In genomic region chr17:26628936-26629335, GRCm38 (mm10) we compare ENCODE assay signal across 25 mouse cellular contexts.
"Had no signal": no experiment of that assay in that cellular context is flagged by ENCODE, and none has a peak within 500 bp of the region (broad histone marks: within the 10 kb centered on the region; RNA-seq: fewer than 3 reads in every experiment).

No protein-coding gene starts in this region.

- H3K27me3 ChIP-seq: kidney, embryonic 15.5 days; limb, embryonic 13.5 days; liver, embryonic 12.5 days; liver, embryonic 15.5 days; lung, embryonic 15.5 days; megakaryocyte, embryonic 14.5 days; midbrain, embryonic 13.5 days; neural tube, embryonic 13.5 days; stomach, embryonic 15.5 days had no signal

- H3K4me3 ChIP-seq: kidney, embryonic 15.5 days; limb, embryonic 10.5 days; limb, embryonic 13.5 days; liver, embryonic 12.5 days; liver, embryonic 15.5 days; lung, embryonic 15.5 days; megakaryocyte, embryonic 14.5 days; midbrain, embryonic 10.5 days; midbrain, embryonic 13.5 days; myocyte; neural tube, embryonic 13.5 days; stomach, embryonic 15.5 days had no signal

- DNase-seq: kidney, adult 8-10 months; kidney, postnatal 10 days; kidney, postnatal 36 days; layer of hippocampus, postnatal 36 days; liver; lung, adult 18-20 months; lung, postnatal 10 days; lung, postnatal 36 days; right cerebral cortex, adult 18-20 months; right cerebral cortex, postnatal 14 days; right cerebral cortex, postnatal 4 days; thymus, postnatal 36 days had no signal

- H3K27ac ChIP-seq: kidney, embryonic 15.5 days; limb, embryonic 10.5 days; limb, embryonic 13.5 days; liver, embryonic 12.5 days; liver, embryonic 15.5 days; lung, embryonic 15.5 days; midbrain, embryonic 10.5 days; midbrain, embryonic 13.5 days; neural tube, embryonic 13.5 days; stomach, embryonic 15.5 days had no signal

- H3K4me2 ChIP-seq: kidney, embryonic 15.5 days; limb, embryonic 13.5 days; liver, embryonic 12.5 days; liver, embryonic 15.5 days; lung, embryonic 15.5 days; midbrain, embryonic 13.5 days; neural tube, embryonic 13.5 days; stomach, embryonic 15.5 days had no signal

- H3K4me1 ChIP-seq: kidney, embryonic 15.5 days; limb, embryonic 10.5 days; limb, embryonic 13.5 days; liver, embryonic 12.5 days; liver, embryonic 15.5 days; lung, embryonic 15.5 days; midbrain, embryonic 10.5 days; midbrain, embryonic 13.5 days; neural tube, embryonic 13.5 days; stomach, embryonic 15.5 days had no signal

- H3K9ac ChIP-seq: kidney, embryonic 15.5 days; limb, embryonic 13.5 days; liver, embryonic 12.5 days; liver, embryonic 15.5 days; lung, embryonic 15.5 days; midbrain, embryonic 13.5 days; neural tube, embryonic 13.5 days; stomach, embryonic 15.5 days had no signal

- H3K9me3 ChIP-seq: kidney, embryonic 15.5 days; limb, embryonic 10.5 days; limb, embryonic 13.5 days; liver, embryonic 12.5 days; liver, embryonic 15.5 days; lung, embryonic 15.5 days; megakaryocyte, embryonic 14.5 days; midbrain, embryonic 10.5 days; midbrain, embryonic 13.5 days; neural tube, embryonic 13.5 days; stomach, embryonic 15.5 days had no signal

- ATAC-seq: liver, embryonic 12.5 days; midbrain, embryonic 13.5 days; midbrain, embryonic 16.5 days had no signal
